Mouse (Mus musculus): ENCODE measurements around the gene Rbm17.
"Not testable (repeated sequence)": the region's sequence is repeated elsewhere in the genome, so short reads cannot be mapped to it uniquely, and the experiment has no call there.

Rbm17 gene

DNA sequence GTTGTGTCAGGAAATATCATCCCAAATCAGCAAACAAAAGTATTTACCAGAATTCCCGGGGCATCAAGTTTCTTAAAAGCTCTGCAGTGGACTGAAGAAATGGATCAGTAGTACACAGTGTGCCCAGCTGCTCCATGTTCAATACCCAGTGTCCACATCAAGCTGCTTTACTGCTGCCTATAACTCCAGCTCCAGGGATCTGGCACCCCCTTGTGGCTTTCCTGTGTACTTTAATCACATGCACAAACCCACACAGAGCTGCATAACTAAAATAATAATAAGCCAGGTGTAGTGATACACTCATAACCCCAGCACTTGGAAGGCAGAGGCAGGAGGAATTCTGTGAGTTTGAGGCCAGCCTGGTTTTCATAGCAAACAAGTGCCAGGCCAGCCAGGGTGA is 61.3 kb downstream of the Rbm17 start:
- peak; percentile 63 for DNase-seq

DNA sequence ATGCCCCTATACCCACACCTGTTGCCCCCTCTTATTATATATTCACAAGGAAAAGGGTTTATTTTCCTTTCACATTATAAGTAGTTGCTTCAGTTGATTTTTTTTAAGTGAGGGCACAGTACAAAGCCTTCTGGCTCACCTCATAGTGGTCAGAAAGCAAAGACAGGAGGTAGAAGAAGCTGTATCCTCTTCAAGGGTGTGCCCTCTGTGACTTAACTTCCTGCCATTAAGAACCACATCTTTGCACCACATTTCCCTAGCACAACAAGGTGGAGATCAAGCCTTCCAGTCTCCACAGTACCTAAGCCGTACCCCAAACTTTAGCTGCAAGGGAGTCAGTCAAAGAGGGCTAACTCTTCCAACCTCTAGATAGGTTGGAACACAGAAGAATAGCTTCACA is 61.8 kb downstream of the Rbm17 start:
- no peak for DNase-seq

DNA sequence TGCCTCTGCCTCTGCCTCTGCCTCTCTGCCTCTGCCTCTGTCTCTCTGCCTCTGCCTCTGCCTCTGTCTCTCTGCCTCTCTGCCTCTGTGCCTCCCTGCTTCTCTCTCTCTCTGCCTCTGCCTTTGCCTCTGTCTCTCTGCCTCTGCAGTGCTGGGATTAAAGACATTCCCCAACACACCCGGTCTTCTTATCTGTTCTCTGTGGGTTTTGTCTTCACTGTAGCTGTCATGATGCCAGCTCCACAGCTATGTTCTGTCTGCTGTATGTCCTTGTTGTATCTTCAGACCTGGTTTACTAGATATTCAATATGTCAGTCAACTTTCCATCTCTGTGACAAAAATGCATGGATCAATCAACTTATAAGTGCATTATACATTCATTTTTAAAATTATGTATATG is 62.4 kb downstream of the Rbm17 start:
- not testable (repeated sequence) for DNase-seq

DNA sequence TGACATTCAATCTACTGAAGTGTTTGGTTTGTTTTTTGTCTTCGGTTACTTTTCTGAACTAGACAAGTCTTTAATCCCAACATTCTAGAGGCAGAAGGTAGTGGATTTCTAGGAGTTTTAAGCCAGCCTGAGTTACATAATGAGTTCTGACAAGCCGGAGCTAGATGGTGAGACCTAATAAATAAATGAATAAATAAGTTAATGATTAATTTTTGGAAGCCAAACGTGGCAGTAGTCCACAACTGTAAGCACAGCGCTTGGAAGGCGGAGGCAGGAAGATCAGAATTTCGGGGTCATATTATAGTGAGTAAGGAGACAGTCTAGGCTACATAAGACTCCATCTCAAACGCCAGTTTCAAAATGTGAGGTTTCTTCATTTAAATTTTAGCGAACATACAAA is 68.0 kb downstream of the Rbm17 start:
- DNase-seq, result no peak

All from right cerebral cortex, postnatal 25 days (tissue).